15 mouse cellular contexts compared by ENCODE assay signal in the genomic region with DNA sequence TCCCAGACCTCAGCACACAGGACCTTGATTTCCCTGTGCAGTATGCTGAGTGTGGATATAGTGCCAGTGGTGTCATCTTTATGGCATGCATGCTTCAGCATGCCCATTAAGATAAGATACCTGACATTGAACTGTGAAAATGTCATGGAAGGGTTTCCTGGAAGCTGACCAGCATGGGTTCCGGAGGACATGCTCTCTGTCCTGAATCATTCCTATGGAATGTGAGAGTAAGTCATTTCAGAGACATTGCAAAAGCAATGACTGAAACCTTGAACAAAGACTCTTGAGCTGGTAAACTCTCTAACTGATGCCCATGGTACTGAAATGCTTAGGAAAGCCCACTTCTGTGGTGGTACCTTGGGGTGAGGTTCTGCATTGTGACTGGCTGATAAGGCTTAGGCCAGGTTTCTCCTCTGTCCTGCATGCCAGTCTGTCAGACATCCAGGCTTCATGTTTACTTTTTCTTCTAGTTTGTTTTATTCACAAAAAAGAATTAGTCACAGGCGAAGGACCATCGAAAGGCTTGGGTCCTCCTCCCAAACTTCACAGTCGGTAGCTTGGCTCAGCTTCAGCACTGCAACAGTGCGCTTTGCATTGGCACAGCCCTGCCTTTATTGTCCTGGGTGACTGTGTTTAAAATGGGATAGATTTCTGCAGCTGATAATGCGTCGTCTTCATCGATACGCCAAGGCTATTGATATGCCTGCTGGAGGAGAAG.
DNase-seq lines count a peak whose midpoint lies in the region; ATAC-seq lines count a peak whose summit lies in the region.
"Had no signal": no experiment of that assay in that cellular context is flagged by ENCODE, and none has a peak within 500 bp of the region (broad histone marks: within the 10 kb centered on the region; RNA-seq: fewer than 3 reads in every experiment).

No protein-coding gene starts in this region.

- intact Hi-C loops in left cerebral cortex, postnatal 4 days (cut with DNase I): no loop called here

- no peaks in the 10 kb centered on the region for H3K36me3 ChIP-seq in intestine, embryonic 15.5 days

- no peak overlapping the region for H3K4me3 ChIP-seq in intestine, embryonic 15.5 days (replicated peaks)
- H3K4me3 ChIP-seq: gastrocnemius, adult 2 months; heart, embryonic 10.5 days had no signal

- H3K9ac ChIP-seq in intestine, embryonic 15.5 days: no peak overlapping the region

- peak; percentile 18 for DNase-seq in heart, postnatal 4 days
- no peak for DNase-seq in heart, adult 18-20 months
- peak; percentile 53 for DNase-seq in 3134 (ENCODE audit: extremely low read depth, insufficient read length, low spot score)
- DNase-seq in adrenal gland, adult 8-10 months: peak; percentile 81
- DNase-seq in adipocyte (ENCODE audit: low spot score): no peak
- DNase-seq in left cerebral cortex, postnatal 4 days: no peak
- DNase-seq: cerebellum, adult 11-12 months; gastrocnemius, adult 2 months; kidney, postnatal 25 days; layer of hippocampus, postnatal 36 days; lung, adult 18-20 months; thymus, adult 18-20 months had no signal

- H3K4me1 ChIP-seq in intestine, embryonic 15.5 days (replicated peaks): peaks cover 5% of the 10 kb centered on the region

- 66% methylated on average over 9 of the region's 9 CpGs for WGBS in intestine, embryonic 15.5 days

- no peaks in the 10 kb centered on the region for H3K9me3 ChIP-seq in intestine, embryonic 15.5 days
- H3K9me3 ChIP-seq: heart, embryonic 10.5 days had no signal

- ATAC-seq in intestine, embryonic 15.5 days: peak; percentile 46; the same call in 1 of the 2 replicates
- ATAC-seq in granulocyte monocyte progenitor cell, adult 5-6 weeks (replicated peaks; ENCODE audit: poor library complexity, severe bottlenecking): no peak

- no peak overlapping the region for H3K27ac ChIP-seq in intestine, embryonic 15.5 days
- H3K27ac ChIP-seq: gastrocnemius, adult 2 months; heart, embryonic 10.5 days had no signal

- no peak overlapping the region for H3K4me2 ChIP-seq in intestine, embryonic 15.5 days (replicated peaks)

- no peaks in the 10 kb centered on the region for H3K27me3 ChIP-seq in intestine, embryonic 15.5 days (replicated peaks)

Comparison
In these comparisons a context has a peak if more than half of its experiments do, and no peak if none do; other contexts are left out.
1. DNase-seq: peak in heart, postnatal 4 days (single experiment), 3134 (single experiment) and adrenal gland, adult 8-10 months (single experiment); none in heart, adult 18-20 months (0 of 2), adipocyte (single experiment) and left cerebral cortex, postnatal 4 days (single experiment).